Mouse (Mus musculus) adrenal gland, postnatal 36 days (tissue): ENCODE data around the gene Adam26b. TPM values are rescaled to one million over a fixed set of nuclear protein-coding genes. Genes with fewer than 3 reads are reported as not detected.
"Not testable (repeated sequence)": the region's sequence is repeated elsewhere in the genome, so short reads cannot be mapped to it uniquely, and the experiment has no call there.

Experiments
- DNase-seq, 2 experiments: peaks; one replicate each; pipeline ENCODE4 v3.0.0; 2021; ENCODE audit warnings: mixed read lengths in 1 of 2
- long read RNA-seq, 2 experiments: library from polyadenylated mRNA; stranded (forward); transcript quantifications; one replicate each; pipeline ENCODE4 v2.0.0; 2021; ENCODE audit warnings: borderline sequencing depth in 2 of 2
- total RNA-seq, 2 experiments: library from RNA; stranded (reverse); gene quantifications; 2 replicates each; pipeline ENCODE4 v1.2.3; 2021

Gene Adam26b
- total RNA-seq, result not detected
- long read RNA-seq, experiment 1, result 0 reads
- long read RNA-seq, experiment 2, result 0 reads

DNA sequence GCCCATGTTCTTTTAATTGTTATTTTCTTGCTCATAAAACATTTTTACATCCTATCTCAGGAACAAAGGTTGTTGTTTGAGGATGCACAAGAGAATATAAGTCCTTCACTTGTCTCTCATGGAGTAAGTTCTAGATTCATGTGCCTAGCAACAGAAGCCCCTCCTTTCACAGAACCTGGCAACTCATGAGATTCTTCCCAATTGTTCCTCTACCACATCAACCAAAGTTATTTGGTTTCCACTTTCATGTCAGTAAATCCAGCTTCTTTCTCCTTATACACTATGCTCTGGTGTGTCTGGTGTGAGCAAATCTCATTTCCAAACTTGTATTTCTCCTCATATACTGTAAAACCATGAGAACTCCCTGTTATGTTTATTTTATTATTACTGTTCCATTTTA, at the start of gene Adam26b:
Gene Adam26b, minus strand, starts transcription at position 101 of the 400 bp plus-strand sequence.
- DNase-seq, result not testable (repeated sequence)

GRCm38 (mm10) chr8:43576607-43577006, 48.7 kb upstream of the Adam26b start, which contains the start of gene Adam26a:
Gene Adam26a, minus strand, starts transcription at chr8:43576707.
- not testable (repeated sequence) for DNase-seq

Other genes starting within 250 kb of the Adam26b start
- not detected for gene Zfp42, start 221.1 kb downstream of the Adam26b start, total RNA-seq
- not detected for gene Adam26a, start 48.6 kb upstream of the Adam26b start, total RNA-seq
- gene Gm5346, start 99.2 kb upstream of the Adam26b start, total RNA-seq, result not detected
- gene Adam34, start 181.9 kb upstream of the Adam26b start, total RNA-seq, result not detected